Mouse (Mus musculus) limb, embryonic 14.5 days (tissue): ENCODE measurements around the gene Fgr. TPM values are rescaled to one million over a fixed set of nuclear protein-coding genes. Genes with fewer than 3 reads are reported as not detected.

Source experiments
- ATAC-seq: fragments of 200-750 bp; cut with Nextera tagmentation; 2 replicates; pipeline ENCODE4 v1.8.0; 2017; ENCODE audit warnings: low read depth, moderate number of reproducible peaks, moderate TSS enrichment; ENCODE audit not compliant: low FRiP score
- DNase-seq: peaks from one replicate; pipeline ENCODE4 v3.0.0-alpha.2; 2015; ENCODE audit warnings: low spot score
- H3K27ac ChIP-seq: fragments of 300-500 bp; sonication (generic); replicated peaks from 2 replicates; pipeline ENCODE4 v1.5.1; 2014; ENCODE audit warnings: low read depth, mild to moderate bottlenecking, low read length, moderate library complexity, mixed read lengths
- H3K27me3 ChIP-seq: fragments of 300-500 bp; sonication (generic); 2 replicates; pipeline ENCODE4 v1.6.1; 2014; ENCODE audit warnings: low read length, mixed read lengths; ENCODE audit not compliant: control insufficient read depth, insufficient read depth
- H3K36me3 ChIP-seq: fragments of 300-500 bp; sonication (generic); 2 replicates; pipeline ENCODE4 v1.6.1; 2014; ENCODE audit warnings: mild to moderate bottlenecking, low read length, moderate library complexity, mixed read lengths; ENCODE audit not compliant: control insufficient read depth, insufficient read depth
- H3K4me1 ChIP-seq: fragments of 300-500 bp; sonication (generic); 2 replicates; pipeline ENCODE4 v1.6.1; 2014; ENCODE audit warnings: antibody characterized with exemption, low read length, mixed read lengths; ENCODE audit not compliant: control insufficient read depth, insufficient read depth
- H3K4me2 ChIP-seq: fragments of 300-500 bp; sonication (generic); replicated peaks from 2 replicates; pipeline ENCODE4 v1.6.1; 2014; ENCODE audit warnings: low read depth, mild to moderate bottlenecking, low read length, moderate library complexity; ENCODE audit not compliant: severe bottlenecking
- H3K4me3 ChIP-seq: fragments of 300-500 bp; sonication (generic); replicated peaks from 2 replicates; pipeline ENCODE4 v1.5.1; 2014; ENCODE audit warnings: low read length
- H3K9ac ChIP-seq: fragments of 300-500 bp; sonication (generic); 2 replicates; pipeline ENCODE4 v1.6.1; 2014; ENCODE audit warnings: mild to moderate bottlenecking, low read depth, low read length, moderate library complexity; ENCODE audit not compliant: severe bottlenecking
- H3K9me3 ChIP-seq: fragments of 300-500 bp; sonication (generic); 2 replicates; pipeline ENCODE4 v1.6.1; 2016; ENCODE audit warnings: low read length; ENCODE audit not compliant: control insufficient read depth
- POLR2A ChIP-seq: fragments of 200-500 bp; IDR thresholded peaks from 2 replicates; pipeline ENCODE4 v1.8.0; 2012; ENCODE audit warnings: inconsistent platforms, mild to moderate bottlenecking, moderate library complexity, borderline replicate concordance; ENCODE audit not compliant: insufficient read depth, insufficient read length; ENCODE audit errors: extremely low read depth
- WGBS: fragments of 180-500 bp; shearing (Covaris S2); extraction: QIAGEN DNeasy Blood & Tissue Kit; methylation state at CpG from one replicate; pipeline ENCODE4 v1.1.7; 2014; 5-methylcytosine and 5-hydroxymethylcytosine counted together
- polyA plus RNA-seq, 2 experiments: library from polyadenylated mRNA; depleted of rRNA in 1 of 2; stranded (reverse) in 1 of 2; unstranded in 1 of 2; fragments of >200 nt; fragmentation: Nextera tagmentation in 1 of 2; extraction: Ambion mirVana in 1 of 2; gene quantifications; 2 replicates each; pipeline versions ENCODE4 v1.2.1 to v1.2.3; 2012 to 2014

The Fgr gene
- polyA plus RNA-seq, 2 experiments: 0.62 to 0.64 TPM

DNA sequence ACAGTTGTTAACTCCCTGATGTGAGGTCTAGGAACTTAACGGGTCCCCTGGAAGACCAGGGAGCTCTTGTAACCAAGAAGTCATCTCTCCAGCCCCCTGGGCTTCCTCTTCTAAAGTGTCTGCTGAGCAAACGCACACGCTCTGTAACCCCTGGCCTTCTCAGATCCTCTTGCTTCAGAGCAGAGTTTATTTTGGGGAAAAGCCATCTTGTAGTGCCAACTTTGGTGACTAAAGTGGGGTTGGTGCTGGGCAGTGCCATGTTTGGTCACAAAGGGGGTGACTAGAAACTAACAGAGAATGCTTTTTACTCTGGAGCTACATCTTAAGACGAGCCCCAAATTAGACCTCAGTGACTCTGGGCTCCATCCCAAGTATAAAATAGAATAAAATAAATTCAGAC is 29.1 kb upstream of the Fgr start:
- ATAC-seq (no peak), DNase-seq (no peak)
- TF ChIP-seq POLR2A: no peak
- Histone ChIP-seq H3K27ac (0 out of 2 replicates have a peak overlapping the region, but pooled peaks have one; percentile 26), H3K9ac (no peak overlapping the region), H3K4me3 (no peak overlapping the region), H3K27me3 (no peaks in the 10 kb centered on the region), H3K9me3 (no peaks in the 10 kb centered on the region), H3K4me1 (peaks cover 18% of the 10 kb centered on the region), H3K4me2 (no peak overlapping the region), H3K36me3 (no peaks in the 10 kb centered on the region)
- WGBS: 61% methylated on average over 4 of the region's 4 CpGs

DNA sequence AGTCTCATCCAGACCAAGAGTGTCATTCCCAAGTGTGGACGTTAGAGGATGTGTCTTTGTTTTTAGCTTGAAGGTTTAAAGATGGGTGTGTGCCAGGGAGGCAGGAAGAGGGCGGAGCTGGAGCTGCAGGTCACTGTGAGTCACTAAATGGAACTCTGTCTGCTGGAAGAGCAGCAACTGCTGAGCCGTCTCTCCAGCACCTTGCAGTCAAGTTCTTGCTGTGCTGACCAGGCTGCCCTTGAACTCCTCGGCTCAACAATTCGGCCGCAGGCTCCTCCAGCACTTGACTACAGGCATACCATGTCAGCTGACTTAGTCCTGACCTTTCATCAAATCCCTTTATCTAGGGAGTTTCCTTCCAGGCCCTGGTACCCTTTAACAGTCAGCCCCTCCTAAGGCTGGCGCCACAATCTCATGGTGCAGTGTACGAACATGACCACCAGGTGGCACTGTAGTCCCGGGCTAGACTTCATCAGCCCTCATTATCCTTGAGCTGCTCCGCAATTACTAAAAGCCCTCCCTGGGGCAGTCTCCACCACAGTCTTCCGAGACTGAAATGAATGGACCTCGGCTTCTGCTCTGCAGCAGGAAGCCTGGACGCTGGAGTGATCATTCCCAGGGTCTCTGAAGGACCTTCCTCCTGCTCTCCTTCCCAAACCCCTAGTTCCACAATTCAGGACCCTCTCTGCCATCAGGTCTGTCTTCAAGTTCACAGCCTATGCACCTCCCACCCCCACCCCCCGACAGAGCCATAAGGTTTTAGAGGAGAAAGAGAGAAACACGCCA is 28.4 kb upstream of the Fgr start:
- no peaks in the 10 kb centered on the region for H3K9me3 ChIP-seq
- no peaks in the 10 kb centered on the region for H3K27me3 ChIP-seq
- 6% methylated on average over 15 of the region's 15 CpGs for WGBS
- peak; percentile 80 for ATAC-seq
- peak overlapping the region; percentile 19; the same call in 1 of the 2 replicates for H3K4me3 ChIP-seq
- peak overlapping the region; percentile 46 for H3K4me2 ChIP-seq
- H3K36me3 ChIP-seq: no peaks in the 10 kb centered on the region
- H3K9ac ChIP-seq: peak overlapping the region; percentile 34; the same call in 1 of the 2 replicates
- TF ChIP-seq POLR2A: no peak
- DNase-seq: peak; percentile 91
- H3K4me1 ChIP-seq: peaks cover 19% of the 10 kb centered on the region
- H3K27ac ChIP-seq: peak overlapping the region; percentile 61

DNA sequence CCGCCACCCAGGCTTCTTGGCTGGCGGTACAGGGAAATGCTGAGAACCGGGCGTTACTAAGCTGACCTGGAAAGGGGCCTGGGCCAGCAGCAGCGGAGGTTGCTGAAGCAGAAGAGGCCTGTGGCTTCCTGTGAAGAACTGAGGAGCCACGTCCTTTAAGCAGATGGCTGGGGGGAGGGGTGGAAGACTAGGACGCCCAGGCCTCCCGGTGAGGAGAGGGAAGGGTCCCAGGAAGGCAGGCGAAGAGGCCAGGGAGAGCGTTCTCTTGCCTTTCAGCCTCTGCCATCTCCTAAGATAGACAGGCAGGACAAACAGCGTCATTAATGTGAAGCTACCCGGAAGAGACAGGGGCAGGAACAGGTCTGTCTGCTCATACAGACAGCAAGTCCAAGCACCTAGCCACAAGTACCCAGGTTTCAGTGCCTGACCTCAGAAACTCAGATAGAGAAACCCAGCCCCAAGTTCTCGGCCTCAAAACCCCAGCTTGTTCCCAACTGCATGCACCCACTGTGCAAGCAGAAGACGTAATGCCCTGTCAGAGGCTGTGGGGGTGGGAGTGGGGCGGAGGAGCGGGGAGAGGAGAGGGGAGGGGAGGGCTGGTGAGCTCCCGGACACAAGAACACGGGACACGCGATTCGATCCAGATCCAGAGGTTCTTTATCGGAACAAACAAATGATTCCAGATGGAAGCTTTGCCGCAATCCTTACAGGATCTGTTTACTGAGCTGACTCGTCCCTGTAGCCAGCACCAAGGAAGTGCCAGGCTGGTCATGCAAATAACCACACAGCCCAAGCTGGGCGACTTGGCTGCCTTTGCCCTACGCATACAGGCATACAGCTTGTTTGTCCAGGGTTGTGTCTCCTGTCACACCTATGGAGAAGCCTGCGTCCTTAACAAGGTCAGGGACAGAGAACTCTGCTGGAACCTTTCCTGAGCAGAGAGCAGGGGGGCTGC is 27.6 kb upstream of the Fgr start:
- H3K36me3 ChIP-seq: no peaks in the 10 kb centered on the region
- H3K4me3 ChIP-seq: peak overlapping the region; percentile 19
- TF ChIP-seq POLR2A: no peak
- peak overlapping the region; percentile 61 for H3K27ac ChIP-seq
- WGBS: 23% methylated on average over 27 of the region's 27 CpGs
- H3K4me2 ChIP-seq: peak overlapping the region; percentile 46
- H3K27me3 ChIP-seq: no peaks in the 10 kb centered on the region
- H3K9me3 ChIP-seq: no peaks in the 10 kb centered on the region
- ATAC-seq (no peak; the same call in 1 of the 2 replicates), DNase-seq (peak; percentile 54)
- H3K4me1 ChIP-seq: peaks cover 21% of the 10 kb centered on the region
- peak overlapping the region; percentile 34; the same call in 1 of the 2 replicates for H3K9ac ChIP-seq

DNA sequence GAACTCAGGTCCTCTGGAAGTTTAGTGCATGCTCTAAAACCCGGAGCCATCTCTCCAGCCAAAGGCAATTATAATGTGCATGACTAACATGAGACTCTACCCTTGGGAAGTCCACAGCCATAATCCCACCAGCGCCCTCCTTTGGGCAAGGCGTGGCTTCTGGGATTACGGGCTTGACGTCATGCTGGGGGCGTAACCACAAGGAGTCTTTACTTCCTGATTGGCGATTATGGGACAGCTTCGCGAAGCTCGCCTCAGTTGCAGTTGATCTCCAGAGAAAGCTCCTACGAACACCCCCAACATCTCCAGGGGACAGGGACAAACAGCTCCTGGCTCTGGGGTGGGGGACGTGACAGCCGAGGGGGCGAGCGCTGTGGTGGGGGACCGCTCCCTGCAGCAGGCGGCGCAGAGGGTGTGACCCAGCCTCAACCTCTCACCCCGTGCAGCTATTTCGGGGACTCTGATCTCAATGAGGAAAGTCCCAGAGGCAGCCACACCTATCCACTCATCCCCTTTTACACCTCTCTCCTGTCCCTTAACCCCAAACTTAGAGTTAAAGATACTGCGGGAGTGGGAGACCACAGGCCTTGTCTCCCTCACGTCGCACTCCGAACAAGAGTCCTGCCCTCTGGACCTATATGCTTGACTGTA is 23.9 kb upstream of the Fgr start:
- no peaks in the 10 kb centered on the region for H3K9me3 ChIP-seq
- no peak overlapping the region for H3K4me3 ChIP-seq
- H3K4me2 ChIP-seq: no peak overlapping the region
- no peak for ATAC-seq
- H3K27me3 ChIP-seq: no peaks in the 10 kb centered on the region
- DNase-seq: no peak
- TF ChIP-seq POLR2A: no peak
- H3K36me3 ChIP-seq: no peaks in the 10 kb centered on the region
- no peak overlapping the region for H3K27ac ChIP-seq
- no peak overlapping the region for H3K9ac ChIP-seq
- 35% methylated on average over 24 of the region's 24 CpGs for WGBS
- H3K4me1 ChIP-seq: peaks cover 21% of the 10 kb centered on the region

DNA sequence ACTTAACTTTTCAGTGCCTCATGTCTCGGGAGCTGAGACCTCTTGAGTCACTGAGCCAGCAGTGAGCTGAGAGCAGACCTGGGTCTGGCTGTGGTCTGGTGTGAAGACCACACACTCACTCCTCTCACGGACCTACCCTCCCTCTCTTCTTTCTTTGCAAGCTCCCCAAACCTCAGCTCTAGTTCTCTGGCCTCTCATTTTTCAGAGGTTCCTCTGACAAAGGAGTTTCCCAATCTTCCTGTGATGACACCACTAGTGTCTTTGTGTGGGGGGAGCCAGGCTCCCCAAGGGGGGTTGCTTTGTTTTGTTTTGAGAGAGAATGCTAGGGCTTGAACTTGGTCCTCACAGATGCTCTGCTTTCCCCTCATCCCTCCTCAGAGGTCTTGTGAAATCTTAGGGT is 22.9 kb upstream of the Fgr start:
- Histone ChIP-seq H3K27me3 (no peaks in the 10 kb centered on the region), H3K9me3 (no peaks in the 10 kb centered on the region), H3K27ac (no peak overlapping the region), H3K4me2 (no peak overlapping the region), H3K4me1 (peaks cover 15% of the 10 kb centered on the region), H3K9ac (no peak overlapping the region), H3K4me3 (no peak overlapping the region), H3K36me3 (no peaks in the 10 kb centered on the region)
- no peak for TF ChIP-seq POLR2A
- 32% methylated on average over 2 of the region's 2 CpGs for WGBS
- DNase-seq (no peak), ATAC-seq (no peak)
